Mouse (Mus musculus) megakaryocyte progenitor cell, adult 5-6 weeks (primary cell): Measurements from ENCODE around the gene Ampd3. TPM values are rescaled to one million over a fixed set of nuclear protein-coding genes. Genes with fewer than 3 reads are reported as not detected.

ENCODE experiments used
- ATAC-seq: replicated peaks from 2 replicates; pipeline ENCODE4 v1.8.0; 2016; ENCODE audit warnings: mild to moderate bottlenecking, moderate TSS enrichment, inconsistent platforms; ENCODE audit not compliant: poor library complexity
- total RNA-seq, 2 experiments: library from RNA; stranded (forward) in 1 of 2; stranded (reverse) in 1 of 2; fragments of 157-497, 149-512 nt in 1 of 2; fragments of 200-1000 nt in 1 of 2; gene quantifications; 2 replicates each; pipeline versions ENCODE4 v1.2.3 to v1.2.4; 2015 to 2017

The Ampd3 gene
- total RNA-seq, 2 experiments from 2014 or later = 3.8 to 9.1 TPM

DNA sequence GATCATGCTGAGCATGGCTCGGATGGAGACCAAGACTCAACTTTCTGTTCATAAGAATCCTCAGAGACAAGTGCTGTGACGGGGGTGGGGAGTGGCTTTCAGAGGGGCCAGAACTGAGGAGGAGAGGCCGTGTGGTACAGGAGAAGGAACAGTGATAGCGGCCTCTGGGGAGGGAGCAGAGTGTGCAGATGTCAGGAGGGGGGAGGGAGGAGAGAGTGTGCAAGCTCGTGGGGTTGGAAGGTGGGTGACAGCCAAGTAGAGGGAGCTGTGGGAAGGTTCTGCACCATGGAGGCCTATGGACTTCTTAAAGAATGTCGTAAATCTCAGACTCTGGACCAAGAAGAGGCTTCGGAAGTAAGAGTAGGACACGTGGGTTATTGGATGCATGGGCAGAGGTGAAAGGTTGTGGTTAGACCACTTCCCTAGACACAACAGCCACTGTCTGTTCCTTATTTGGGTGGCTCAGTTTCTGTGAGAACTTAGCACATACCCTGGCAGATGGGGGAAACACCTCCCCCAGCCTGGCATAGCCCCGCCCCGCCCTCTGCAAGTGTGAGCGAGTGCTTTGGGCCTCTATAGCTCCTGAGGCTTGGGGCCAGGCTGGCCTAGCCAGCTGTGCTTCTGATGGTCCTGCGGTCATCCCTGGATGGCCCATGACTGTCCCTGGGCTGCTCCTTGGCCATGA lies 28.5 kb downstream of the Ampd3 start:
- ATAC-seq = peak; percentile 92

- no peak for ATAC-seq
Observed at GRCm38 (mm10) chr7:110797722-110798409, 29.9 kb downstream of the Ampd3 start.

DNA sequence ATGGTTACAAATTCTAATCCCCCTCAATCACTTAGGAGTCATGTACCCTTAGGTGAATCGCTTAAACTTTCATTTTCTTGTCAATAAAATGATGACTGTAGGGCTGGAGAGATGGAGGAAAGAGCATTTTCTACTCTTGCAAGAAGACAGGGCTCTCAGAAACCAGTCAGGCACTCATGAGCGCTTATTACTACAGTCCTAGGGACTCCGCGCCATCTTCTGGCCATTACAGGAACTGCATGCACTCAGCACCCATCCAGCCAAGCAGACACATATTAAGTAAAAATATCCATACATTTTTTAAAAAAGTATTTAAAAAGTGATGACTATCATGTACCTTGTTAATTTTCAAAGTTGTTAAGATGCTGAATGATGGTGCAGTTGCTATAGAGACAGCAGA lies 33.0 kb downstream of the Ampd3 start:
- ATAC-seq = peak; percentile 66

DNA sequence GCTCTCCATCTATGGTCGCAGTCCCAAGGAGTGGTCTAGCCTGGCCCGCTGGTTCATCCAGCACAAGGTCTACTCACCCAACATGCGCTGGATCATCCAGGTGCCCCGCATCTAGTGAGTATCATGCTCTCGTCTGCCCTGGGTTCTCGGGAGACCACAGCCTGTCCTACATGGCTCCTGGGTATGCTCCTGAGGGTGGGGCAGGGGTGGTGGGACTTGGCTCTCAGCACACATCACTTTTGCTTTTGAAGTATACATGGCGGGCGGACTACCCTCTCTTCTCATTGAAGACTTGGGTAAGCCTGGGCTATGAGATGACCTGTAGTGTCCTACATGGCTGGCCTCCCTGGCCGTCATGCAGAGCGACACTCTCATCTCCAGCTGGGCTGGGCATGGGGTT lies 35.1 kb downstream of the Ampd3 start:
- ATAC-seq = no peak

DNA sequence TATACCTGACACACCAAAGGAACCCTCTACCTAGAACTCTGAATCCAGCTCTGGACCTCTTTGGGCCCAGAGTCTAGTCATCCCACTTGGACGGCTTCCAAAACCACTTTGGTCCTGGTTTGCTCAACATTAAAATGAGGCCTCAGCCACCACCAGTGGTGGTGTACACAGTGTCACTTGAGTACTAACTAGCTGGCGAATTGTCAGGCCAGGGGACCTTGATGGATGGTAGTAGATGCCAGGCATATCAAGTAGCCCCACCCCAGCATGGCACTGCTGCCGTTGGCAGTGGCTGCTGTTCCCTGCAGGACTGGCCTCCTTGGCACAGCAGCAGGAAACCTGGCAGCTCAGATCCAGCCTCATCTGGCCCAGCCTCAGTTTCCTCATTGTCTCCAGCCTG lies 36.3 kb downstream of the Ampd3 start:
- ATAC-seq = peak; percentile 34

DNA sequence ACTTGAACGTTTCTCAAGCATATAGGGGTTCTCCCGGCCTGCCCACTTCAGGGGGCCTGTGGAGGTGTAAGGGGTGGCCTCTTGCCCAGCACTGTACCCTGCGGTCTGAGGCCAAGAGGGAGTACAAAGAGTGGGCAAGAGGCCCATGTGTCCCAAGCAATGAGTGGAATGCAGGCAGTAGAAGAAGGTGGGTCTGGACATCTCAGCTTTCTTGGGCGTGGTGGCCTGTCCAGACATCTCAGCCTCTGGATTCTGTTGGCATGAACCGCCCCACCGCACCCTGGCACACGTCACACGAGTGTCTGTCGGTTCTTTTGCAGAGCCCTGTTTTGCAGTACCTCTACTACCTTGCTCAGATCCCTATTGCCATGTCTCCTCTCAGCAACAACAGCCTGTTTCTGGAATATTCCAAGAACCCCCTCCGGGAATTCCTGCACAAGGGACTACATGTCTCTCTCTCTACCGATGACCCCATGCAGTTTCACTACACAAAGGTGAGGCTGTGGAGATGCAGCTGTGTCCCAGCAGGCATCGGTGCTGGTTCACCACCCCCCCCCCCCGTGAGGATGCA lies 39.5 kb downstream of the Ampd3 start:
- no peak for ATAC-seq

DNA sequence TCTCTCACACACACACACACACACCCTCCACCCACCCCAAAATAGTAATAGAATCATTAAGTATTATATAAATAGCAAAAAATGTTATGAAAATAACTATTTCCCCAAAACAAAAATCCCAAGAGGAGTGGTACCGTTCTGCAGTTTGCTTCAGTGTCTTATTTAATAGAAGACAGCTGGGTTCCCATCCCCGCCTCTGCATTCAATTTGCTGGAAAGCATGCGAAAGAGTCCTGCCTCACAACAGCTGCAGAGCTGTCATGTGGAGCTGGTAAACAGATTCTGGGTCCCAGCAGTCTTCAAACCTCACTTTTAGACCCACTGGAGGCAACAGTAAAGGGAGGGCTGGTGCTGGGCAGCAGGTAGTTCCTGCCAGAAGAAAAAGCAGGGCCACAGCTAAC lies 41.0 kb downstream of the Ampd3 start:
- no peak for ATAC-seq

DNA sequence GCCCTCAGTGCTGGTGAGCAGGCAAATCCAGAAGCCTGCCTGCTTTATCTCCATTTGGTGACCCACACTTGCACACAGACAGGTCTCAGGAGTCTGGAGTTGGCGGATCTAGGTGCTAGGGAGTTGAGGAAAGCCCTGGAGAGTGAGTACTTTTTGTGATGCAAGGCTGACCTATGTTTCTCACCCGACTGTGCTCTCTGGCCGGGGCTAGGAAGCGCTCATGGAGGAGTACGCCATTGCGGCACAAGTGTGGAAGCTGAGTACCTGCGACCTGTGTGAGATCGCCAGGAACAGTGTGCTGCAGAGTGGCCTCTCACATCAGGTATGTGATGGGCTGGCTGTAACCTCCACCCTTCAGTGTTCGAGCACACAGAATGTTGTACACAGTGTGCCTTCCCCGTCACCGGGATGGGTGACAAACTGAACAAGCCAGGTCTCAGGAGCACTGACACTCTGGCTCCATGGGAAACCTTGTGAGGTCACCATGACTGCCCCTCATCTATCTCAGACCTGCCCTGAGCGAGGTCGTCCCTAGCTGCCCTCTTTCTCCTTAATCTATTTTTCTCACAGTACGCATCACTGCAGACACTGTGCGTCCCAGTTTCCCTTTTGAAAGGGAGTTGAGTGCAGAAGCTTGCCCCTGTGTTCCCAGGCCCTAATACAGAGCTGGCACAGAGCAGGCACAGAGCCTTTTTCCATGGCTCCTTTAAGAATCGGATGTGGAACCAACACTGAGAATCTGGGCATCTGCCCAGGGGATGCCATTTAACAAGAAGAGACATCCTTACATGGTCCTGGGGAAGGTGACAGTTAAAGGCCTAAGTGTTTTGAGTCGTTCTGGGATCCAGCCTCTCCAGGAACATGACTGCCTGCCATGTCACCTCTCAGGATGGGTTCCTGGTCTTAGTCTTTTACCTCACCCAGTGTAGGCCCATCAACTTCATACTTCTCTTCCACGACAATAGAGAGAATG lies 41.9 kb downstream of the Ampd3 start:
- ATAC-seq = no peak

DNA sequence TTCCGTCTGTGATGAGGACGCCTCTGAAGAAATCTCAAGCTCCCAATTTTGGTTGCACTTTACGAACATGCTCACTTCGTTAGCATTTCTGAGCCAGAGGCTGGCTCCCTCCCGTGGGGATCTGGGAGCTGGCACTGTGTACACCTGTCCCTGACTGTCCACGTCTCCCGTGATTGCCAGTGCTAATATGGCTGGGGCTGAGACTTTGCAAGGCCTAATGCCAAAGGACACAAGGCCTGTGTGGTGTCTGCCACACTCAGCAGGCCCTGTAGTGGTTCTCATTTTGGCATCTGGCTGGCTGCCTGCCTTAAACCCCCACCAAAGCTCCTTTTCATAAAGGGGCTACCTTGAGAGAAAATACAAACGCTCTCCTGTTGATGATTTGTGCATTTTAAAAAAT lies 43.0 kb downstream of the Ampd3 start:
- no peak for ATAC-seq

- ATAC-seq = no peak
Observed at GRCm38 (mm10) chr7:110811529-110811928, 43.5 kb downstream of the Ampd3 start.

DNA sequence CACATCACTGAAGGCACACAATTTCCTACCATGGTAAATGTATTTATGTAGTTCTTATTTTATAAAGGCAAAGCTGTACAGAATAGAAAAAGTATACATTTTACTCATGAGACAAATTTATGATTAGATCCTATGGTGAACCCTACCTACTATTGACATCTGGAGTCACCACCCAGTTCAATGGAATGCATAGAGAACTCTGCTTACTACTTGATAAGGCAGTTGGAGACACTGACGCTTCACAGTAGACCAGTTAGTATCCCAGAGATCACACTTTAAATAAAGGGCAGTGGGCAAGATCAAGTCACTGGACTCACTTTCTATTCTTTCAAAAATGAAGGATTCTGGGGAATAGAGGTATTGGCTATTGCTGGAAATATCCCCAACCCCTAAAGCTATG lies 46.0 kb downstream of the Ampd3 start:
- ATAC-seq = no peak

GRCm38 (mm10) chr7:110816037-110816436 lies 48.0 kb downstream of the Ampd3 start:
- peak; percentile 80 for ATAC-seq

DNA sequence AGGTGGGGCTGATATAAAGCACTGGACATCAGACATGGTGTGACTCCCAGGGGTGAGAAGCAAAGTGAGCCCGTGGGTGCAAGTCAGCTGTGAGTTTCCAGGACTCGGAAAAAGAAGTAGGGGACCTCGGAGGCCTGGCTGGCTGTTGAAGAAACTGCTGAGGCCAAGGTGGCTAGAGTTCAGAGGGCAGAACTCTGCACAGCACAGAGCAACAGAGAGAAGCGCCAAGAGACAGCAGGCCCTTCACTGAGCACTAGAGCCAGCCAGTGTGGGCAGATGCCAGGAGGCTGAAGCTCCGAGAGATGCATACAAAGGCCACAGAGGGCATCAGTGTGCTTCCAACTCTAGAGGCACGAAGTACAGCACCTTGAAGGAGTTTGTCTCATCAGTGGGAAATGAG lies 50.2 kb downstream of the Ampd3 start:
- peak; percentile 36 for ATAC-seq

DNA sequence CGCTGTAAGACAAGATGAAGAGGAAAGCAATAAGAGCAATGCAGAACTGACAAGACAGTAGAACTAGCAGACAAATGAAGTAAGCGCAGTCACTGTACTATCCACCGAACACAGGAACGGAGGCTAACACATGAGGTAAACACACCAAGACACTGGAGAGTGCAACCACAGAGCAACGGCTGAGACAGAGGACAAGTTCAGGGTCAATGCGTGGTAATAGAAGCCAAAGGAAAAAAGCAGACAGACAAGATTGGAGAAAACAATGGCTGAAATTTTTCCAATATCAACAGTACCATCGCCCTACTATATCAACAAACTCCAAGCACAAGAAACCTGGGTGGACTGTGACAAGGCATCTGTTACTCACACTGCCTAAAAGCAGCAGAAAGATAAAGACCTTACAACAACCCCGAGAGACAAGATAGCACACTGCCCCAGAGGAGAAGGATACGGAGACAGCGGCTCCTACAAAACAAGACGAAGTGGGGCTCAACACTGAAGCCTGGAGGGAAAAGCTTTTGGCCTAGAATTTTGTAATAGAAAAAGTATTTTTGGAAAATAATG lies 50.9 kb downstream of the Ampd3 start:
- ATAC-seq = peak; percentile 56

GRCm38 (mm10) chr7:110821068-110821467 lies 53.1 kb downstream of the Ampd3 start:
- ATAC-seq = no peak

- no peak for ATAC-seq
Observed at GRCm38 (mm10) chr7:110821653-110822052, 53.6 kb downstream of the Ampd3 start.

DNA sequence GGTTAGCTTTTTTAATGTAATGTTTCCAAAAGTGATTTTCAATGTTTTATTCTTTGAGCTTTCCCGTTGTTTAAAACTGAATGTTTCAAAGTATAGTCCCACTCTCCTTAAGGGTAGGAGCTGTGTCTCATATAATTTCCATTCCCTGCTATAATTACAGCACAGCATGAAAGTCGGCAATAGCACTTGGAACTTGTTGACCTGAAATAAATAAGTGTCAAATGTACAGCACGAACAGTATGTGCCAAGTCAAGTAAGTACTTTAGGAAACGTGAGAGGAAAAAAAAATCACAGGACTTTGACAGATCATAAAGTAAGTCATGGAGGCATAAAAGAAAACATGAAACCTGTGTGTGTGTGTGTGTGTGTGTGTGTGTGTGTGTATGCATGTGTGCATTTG lies 54.0 kb downstream of the Ampd3 start:
- ATAC-seq = no peak

DNA sequence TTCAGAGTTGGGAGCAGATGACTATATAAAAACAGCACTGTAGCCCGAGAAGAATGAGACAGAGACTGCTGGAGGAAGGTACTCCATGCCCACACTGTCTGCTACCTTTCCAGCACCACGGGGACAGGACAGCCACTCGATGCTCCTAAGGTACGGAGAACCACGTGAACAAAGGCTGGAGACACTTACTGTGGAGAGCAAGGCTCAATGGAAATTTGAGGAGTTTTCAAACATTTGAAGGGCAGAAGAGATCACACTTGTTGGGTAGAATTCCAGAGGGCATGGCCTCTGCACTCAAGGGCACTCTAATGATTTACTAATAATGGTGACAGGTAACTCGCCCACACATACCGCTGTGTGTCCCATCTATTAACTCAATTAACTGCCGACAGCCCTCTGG lies 55.1 kb downstream of the Ampd3 start:
- ATAC-seq = no peak

- ATAC-seq = peak; percentile 72
Observed at GRCm38 (mm10) chr7:110823593-110823992, 55.6 kb downstream of the Ampd3 start.

DNA sequence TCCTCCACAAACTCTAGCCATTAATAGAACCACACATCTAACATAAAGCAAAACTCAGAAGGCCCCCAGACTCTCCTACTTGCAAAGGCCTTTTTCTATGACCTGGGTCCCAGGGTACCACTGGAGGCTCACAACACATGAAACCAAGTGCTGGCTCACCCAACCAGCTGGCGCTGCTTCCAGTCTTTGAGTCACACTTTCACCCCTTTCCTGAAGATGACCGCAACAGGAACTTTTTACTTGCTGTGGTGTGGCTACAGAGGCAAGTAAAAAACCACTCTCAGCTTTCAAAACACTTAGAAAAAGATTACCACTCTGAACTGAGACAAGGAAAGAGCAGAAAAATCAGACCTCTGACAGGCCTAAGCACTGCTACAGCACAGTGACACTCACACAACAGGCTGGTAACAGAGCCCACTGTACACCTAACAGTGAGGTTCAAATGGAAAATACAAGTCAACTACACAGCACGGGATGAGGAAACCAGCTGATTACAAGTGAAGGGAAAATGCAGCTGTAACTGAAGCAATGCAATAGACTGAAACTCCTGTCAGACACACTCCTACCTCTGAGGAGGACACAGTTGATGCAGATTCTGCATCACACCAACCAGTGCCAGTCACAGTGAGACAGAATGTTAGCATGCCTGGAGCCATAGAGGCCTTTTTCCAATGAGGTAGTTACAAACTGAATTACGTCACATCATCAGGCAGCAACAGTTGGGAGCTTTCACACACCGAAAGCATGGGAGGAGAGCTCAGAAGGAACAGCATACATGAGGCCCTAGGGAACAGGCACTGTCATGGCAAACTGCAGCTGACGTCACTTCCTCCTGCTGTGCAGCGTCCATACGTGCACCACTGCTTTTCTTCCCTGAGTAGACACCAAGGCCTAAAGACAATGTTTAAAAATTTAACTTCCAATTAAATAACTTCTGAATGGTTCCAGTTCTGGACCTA lies 56.3 kb downstream of the Ampd3 start:
- ATAC-seq = peak; percentile 66
